Mouse (Mus musculus) urinary bladder, postnatal 14 days (tissue): ENCODE results near the gene C1qtnf7.

ENCODE experiments used
- DNase-seq: peaks from one replicate; pipeline ENCODE4 v3.0.0; 2021; ENCODE audit warnings: low spot score

C1qtnf7 gene

DNA sequence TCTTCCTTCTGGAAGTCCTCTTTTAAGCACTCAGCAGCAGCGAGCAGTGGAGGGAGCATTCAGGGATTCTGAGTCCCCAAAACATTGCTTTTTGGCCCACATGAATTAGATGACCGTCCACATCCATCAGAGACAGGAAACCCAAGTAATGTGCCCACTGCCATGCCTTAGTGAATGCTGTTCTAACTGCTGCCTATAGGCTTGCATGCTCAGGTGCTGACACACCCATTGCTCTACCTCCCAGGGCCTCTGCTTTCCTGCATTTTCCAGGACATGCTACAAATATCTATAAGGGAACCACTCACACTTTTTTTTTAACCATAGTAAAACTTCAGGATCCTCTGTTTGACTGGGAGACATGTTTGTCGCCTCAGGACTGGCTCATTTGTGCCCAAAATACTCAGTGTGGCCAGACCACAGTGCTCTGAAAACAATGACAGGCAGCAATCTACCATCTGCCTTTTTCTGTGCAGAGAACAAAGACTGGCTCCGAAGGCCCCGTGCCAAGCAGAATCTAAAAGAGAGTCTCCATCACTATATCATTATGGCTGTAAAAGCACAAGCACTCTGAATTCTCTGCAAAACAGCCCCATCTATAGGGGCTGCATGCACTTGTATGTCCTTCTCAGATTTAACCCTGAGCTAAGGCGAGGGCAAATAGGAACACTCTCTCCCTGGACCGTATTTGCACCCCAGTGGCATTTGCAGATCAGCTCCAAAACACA lies 106.4 kb downstream of the C1qtnf7 start:
- DNase-seq, result no peak

DNA sequence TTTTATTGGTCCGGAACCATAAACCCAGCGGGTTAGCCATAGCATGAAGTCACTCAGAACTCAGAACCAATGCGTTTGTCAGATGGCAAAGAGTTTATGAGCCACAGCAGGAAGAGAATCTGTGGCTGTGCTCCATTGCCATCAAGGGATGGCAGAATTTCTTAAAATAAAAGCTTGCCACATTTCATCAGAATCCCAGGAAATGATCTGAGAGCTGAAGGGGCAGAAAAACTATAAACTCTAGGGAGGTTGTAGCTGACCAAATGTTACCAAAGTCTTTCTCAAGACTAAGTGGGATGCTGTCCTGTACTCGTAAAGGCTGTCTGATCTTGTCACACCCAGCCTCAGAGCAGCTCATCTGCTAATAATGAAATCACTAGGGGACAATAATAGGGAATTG lies 110.1 kb downstream of the C1qtnf7 start:
- no peak for DNase-seq

DNA sequence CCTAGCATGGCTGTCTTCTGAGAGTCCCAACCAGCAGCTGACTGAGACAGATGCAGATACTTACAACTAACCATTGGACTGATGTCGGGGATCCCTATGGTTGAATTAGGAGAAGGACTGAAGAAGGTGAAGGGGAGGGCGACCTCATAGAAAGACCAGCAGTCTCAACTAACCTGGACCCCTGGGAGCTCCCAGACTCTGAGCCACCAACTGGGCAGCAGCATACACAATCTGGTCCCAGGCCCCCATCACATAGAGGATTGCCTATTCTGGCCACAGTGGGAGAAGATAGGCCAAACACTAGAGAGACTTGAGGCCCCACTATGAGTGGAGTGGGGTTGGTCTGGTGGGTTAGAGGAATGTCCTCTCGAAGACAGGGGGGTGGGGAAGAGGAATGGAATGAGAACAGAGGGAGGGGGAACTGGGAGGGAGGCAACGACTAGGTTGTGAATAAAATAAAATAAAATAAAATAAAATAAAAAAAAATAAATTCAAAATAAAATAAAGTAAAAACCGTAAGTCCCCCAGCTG lies 118.8 kb downstream of the C1qtnf7 start:
- no peak for DNase-seq

DNA sequence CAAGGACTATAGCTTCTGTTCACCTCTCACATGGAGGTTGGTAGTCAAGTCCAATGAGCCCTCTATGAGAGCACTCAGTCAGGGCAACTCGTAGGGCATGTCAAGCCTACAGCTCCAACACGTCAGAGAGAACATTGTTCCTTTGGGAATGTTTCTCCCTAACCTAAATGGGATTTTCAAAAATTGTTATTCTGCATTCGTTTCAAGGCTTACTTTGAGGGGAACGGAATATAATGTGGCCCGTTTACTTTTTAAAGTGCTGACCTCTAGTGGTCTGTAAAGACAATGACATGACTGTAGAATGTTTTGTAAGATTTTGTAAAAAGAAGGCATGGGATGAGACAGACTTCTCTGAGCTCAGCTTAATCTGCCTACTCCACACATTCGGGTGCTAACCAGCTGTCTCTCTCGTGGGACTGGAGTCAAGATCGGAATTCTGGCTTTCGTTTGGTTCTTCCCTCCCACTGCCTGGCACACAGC lies 119.3 kb downstream of the C1qtnf7 start:
- DNase-seq, result no peak

DNA sequence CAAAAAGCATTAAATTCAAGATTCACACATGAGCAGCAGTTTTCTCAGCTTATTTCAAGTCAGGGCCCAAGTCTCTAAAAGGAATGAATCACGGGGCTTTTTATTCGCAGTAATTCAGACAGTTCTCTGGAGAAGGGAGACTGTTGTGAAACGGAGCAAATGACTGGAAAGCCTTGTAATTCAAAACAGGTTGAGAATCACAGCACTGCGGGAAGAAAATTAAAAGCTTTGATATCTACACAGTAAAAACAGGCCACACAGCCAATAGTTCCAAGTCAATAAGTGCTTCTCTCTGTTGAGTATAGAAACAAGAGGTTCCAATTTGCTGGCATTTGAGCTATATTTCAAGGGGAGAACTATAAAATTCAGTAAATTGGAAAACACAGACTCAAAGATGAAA lies 129.7 kb downstream of the C1qtnf7 start:
- DNase-seq, result no peak

DNA sequence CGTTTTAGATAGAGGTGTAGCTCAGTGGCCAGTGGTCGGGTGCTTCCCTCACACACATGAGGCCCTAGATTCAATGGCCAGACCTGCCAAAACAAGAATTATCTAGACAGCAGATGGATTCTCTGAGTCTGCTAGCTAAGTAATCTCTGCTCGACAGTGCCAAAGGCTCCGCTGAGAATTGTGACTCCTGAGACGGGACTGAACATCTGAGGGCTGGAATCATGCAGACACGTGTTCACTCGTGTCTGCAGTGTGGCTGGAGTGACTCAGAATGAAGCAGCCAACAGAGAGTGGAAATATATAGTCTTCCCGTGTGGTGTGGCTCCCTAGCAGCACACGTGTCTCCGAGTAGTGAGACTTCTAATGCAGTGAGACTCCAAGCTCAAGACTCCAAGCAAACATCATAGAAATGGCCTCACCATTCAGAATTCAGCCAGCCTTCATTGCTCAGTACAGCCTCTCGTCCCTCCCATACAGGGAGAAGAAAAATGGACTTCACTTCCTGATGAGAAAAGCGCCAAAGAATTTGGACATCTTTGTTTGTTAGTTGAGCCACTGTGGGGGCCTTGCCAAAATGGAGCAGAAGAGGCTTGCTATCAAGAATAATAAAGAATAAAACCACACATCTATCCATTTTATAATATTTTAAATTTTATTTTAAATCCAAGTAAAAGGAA lies 131.9 kb downstream of the C1qtnf7 start:
- DNase-seq, result no peak

DNA sequence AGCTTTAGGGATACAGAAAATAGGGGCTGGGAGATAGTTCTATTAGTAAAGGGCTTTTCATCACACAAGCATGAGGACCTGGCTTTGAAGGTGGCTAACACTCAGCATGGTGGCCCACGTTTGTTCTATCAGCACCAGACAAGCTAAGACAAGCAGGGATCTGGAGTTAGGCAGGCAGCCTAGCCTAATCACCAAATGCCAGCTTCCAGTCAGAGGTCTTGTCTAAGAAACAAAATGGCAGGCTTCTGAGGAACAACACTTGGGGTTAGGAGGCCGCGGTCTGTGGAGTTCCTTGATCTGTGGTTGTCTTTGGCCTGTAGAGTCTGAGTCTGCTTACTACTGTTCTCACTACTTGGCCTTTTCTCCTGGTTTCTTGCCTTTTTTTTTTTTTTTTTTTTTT lies 146.2 kb downstream of the C1qtnf7 start:
- no peak for DNase-seq

DNA sequence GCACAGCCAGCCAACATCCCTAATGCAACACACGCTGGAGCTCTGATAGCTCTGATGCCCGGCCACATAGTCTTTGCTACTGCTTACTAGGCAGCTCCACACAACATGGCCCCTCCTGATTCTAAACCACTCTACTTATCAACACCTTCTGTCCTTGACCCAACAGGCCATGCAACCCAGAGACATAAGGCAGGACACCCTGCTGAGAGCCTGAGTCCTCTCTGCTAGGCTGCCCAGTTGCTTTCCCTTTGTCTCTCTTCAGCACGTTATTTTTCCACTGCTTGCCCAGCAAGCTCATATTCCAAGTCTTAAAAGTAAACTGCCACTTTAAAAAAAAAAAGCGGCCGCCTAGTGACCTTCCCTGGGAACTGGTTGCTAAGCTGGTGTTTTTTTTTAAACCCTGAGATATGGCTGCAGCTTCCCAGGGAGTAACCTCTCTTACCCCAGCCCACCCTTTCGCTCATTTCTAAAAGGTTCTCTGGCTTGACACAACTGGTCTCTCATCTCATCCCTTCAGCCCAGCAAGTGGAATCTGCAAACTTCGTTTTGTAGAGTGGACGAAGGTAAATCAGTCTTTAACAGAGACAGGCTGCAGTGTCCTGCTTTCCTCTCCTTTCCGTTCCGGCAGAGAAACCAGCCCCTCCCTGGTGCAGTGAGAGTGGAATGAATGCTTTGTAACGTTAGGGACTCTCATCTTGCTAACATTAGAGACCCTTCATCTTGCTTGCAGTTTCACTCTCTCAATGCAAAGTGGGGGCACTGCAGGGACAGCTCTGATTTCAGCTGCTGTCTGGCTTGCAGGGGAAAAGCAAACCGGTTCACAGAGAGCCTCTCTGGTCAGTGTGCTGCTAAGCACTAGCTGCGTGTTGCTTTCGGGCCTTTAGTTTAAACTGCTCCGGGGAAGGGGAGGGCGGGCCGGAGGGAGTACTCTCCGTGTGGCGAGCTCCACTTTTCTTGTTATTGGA lies 146.9 kb downstream of the C1qtnf7 start, which contains the start of gene Cc2d2a:
Gene Cc2d2a, plus strand, starts transcription at position 350 of the 965 bp plus-strand sequence.
- DNase-seq, result peak; percentile 23

DNA sequence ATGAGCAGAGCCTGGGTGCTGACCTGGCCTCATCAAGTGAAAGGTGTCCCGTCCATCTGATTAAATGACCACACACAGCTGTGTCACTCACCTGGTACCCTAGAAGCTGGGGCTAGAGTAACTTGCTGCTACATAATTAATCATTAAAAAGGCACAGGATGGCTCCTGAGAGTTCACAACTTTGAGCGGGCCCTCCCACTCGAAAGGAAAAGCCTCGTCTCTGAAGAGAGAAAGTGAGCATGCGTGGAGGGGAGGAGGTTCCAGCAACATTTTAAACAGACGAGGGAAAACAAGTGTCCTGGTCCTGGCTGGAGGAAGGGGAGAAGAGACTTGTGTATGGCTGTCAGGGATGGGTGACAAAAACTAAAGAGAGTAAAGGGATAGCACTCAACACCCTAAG lies 148.2 kb downstream of the C1qtnf7 start:
- DNase-seq, result no peak

DNA sequence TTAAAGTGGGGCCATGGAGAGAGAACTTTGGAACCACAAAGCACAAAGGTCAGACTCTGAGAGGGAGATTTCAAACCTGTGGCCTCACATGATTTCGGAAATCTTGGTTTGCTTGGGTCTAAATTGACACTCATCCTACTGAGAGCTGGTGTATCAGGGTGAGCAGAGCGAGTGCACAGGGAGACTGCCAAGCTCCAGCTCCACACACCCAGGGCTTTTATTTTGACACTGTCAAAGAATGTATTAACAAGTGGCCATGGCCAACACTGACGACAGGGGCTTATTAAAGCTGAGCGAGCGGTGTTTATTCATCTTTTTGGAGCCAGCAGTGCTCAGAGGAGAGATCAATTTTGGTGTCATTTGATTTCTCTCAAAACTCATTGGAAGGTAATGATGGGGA lies 149.8 kb downstream of the C1qtnf7 start:
- peak; percentile 51 for DNase-seq
